Mouse (Mus musculus) yolk sac, embryonic 10.5 days (tissue): Measurements from ENCODE around the gene Stx12.
"Not testable (repeated sequence)": the region's sequence is repeated elsewhere in the genome, so short reads cannot be mapped to it uniquely, and the experiment has no call there.

Source experiments
- DNase-seq: peaks from one replicate; pipeline ENCODE4 v3.0.0-alpha.2; 2017; ENCODE audit warnings: low spot score

Stx12 gene

DNA sequence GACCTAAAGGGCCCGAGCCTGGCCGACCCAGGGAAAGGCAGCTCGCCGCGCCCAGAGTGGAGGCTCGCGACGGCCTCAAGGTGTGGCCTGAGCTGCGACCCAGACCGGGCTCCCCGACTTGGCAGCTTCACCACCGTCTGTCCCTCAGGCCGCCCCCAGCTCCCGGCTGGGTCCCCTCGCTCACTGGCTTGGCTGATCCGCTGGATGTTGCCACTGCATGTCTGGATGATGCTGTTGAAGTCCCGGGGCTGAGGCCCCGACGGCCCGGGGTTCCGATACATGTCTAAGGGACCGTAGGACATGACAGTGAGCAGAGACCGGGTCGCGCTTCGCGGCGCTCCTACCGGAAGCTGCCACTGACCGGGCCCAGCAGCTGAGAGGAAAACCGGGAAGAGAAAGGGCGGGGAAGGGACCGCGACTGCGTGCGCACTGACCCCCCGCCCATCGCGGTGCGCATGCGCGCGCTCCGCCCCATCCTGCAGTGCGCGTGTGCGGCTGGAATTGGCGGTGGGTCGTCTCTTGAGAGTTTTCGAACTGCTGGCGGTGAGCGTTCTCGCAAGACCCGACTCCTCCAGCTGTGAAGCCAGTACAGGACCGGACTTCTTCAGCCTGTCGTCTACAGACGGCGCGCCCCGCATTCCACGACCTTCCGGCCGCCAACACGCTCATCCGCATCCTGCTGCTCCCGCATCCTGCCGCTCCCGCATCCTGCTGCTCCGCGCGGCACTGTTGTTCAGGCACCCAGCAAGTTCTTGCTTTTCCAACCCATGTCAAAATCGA is at the start of gene Stx12:
Gene Stx12 (minus strand): TSS at position 446 of the 780 bp plus-strand sequence.
- DNase-seq = peak; percentile 91

DNA sequence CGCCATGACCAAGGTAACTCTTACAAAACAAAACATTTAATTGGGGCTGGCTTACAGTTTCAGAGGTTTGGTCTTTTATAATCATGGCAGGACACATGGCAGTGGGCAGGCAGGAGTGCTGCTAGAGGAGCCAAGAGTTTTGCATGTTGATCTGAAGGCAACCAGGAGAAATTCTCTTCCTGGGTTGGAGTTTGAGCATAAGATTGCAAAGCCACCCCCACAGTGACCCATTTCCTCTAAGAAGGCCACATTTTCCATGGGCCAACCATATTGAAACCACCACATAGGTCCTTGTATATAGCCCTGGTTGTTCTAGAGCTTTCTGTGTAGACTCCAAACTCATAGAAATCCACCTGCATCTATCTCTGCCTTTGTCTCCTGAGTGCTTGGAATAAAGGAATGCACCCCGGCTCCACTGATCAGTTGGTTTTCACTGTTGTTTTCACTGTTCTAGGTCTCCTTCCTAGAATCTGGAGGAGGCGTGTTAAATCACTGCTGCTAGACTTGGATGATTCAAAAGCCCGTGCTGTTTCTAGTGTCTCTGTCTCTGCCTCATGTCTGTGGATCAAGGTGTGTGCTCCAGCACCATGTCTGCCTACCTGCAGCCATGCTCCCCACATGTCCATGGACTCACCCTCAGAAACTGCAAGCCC is 48.6 kb upstream of the Stx12 start:
- DNase-seq = no peak

DNA sequence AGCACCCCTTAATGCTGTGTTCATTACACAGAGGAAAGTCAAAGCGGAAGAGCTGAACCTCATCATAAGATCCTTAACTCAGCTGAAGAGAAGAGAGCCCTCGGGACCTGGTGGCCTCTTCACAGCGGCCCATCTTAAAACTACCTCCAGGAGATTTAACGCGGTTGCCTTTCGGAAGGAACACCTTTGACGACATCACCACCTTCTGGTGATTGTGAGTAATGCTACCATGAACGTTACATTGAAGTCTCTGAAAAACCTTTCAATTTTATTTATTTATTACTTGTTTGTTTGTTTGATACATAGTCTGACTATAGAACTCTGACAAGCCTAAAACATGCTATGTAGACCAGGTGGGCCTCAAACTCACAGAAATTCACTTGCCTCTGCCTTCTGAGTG is 46.5 kb upstream of the Stx12 start:
- peak; percentile 17 for DNase-seq

DNA sequence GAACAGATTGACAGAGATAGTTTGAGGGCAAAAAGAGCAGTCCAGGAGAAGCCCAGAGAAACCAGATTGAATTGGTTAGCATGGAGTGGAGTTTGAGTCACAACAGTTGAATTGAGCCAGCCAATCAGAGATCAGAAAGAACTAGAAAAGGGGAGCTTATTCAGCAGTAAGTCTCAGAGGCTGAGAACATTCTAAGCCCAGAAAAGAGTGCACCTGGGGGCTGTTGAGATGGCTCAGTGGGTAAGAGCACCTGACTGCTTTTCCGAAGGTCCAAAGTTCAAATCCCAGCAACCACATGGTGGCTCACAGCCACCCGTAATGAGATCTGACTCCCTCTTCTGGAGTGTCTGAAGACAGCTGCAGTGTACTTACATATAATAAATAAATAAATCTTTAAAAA is 42.2 kb upstream of the Stx12 start:
- peak; percentile 51 for DNase-seq

DNA sequence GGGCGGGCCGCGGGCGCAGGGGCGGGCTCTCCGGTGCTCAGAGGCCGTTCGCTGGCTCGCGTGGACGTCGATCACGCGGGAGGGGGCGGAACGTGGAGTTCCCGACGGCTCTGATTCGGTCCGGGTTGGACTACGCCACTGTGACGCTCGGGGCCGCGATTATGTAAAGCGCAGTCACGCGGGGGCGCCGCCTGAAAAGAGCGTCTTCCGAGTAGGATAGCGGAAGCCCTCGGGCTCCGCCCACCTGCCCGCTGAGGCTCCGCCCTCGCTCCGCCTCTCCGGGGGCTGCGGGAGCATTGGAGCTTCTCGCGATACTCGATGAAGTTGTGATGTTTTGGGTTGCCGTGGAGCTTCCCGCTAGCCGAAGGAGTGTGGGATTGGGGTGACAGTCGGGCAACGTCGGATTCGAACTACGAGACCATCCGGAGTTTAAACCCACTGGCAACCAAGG is 38.3 kb upstream of the Stx12 start, which contains the start of gene Fam76a:
Gene Fam76a (minus strand): TSS at position 1 of the 451 bp plus-strand sequence.
- DNase-seq = peak; percentile 99

DNA sequence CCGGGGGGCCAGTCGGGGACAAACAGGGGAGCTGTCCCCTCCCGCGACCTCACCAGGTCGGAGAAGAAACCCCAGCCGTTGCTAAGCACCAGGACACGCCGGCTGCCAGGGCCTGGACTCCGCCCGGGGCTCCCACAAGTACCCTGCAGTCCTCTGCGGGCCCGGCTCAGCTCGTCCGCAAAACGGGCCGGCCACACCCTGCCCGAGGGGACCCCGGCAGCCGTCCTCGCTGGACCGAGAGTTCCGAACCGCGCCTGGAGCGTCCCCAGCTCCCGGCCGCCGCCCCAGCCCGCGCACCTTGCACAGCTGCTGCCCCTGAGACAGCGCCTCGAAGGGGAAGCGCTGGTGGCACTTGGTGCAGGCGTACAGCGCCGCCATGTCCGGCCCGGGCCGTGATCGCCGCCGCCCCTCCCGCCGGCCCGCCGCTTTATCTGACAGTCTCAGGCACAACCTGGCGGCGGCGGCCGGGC is 37.8 kb upstream of the Stx12 start:
- no peak for DNase-seq

DNA sequence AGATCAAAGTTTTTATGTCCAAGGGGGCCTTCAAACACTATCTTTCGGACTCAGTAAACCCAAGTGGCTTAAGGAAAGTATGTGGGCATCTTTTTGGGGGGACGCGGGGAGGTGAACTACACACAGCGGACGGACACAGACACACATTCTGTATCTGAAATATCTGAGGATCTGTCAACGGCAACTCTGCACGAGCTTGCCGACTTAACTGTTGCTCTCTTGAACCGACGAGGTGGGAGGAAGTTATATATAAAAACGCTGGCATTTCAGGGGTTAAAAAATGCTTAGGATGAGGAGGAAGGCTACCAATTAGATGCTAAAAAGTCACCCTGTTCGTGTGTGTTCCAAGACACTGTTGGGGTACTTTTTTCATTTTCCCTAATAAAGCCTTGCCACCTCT is 37.2 kb upstream of the Stx12 start:
- no peak for DNase-seq

DNA sequence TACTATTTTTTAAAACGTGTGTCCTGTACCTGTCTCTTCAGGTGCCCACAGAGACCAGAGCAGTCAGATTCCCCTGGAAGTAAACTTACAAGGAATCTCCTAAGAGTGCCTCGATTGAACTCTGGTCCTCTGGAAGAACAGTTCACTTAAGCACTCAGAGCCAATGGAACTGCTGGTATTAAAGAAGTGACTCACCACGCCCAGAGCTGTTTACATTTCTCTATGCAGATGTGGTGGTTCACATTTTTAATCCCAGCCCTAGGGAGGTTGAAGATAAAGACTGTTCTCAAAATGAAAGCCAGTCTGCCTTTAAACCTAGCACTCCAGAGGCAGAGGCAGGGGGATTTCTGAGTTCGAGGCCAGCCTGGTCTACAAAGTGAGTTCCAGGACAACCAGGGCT is 35.9 kb upstream of the Stx12 start:
- no peak for DNase-seq

DNA sequence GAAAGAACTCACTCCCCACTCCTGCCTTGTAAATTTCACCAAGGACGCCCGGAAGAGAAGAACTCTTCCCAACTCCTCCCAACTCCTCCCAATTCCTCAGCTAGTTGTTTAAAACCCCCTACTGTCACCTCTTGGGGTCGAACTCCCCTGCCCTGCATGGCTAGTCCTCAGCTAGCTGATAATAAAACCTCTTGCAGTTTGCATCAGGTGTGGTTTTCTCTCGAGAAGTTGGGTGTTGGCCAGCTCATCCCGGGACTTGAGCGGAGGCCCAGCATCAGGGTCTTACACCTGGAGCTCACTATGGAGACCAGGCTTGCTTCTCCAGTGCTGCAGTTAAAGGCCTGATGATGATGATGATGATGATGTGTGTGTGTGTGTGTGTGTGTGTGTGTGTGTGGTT is 34.2 kb upstream of the Stx12 start:
- not testable (repeated sequence) for DNase-seq

DNA sequence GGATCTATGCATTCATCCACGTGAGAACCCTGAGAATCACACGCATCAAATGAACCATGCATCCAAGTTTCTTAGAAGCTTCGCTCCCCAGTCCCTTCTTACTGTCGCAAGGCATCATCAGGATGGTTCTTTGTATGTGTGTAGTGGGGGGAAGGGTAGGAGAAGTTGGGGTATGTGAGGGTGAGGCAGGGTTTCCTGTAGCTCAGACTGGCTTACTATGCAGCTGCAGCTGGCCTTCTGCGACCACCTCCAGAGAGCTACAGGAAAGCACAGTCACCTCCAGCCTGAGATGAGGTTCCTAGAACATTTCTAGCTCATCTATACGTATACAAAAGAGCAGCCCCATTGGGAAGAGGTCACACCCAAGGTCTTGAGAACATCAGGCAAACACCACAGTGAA is 27.8 kb upstream of the Stx12 start:
- no peak for DNase-seq

DNA sequence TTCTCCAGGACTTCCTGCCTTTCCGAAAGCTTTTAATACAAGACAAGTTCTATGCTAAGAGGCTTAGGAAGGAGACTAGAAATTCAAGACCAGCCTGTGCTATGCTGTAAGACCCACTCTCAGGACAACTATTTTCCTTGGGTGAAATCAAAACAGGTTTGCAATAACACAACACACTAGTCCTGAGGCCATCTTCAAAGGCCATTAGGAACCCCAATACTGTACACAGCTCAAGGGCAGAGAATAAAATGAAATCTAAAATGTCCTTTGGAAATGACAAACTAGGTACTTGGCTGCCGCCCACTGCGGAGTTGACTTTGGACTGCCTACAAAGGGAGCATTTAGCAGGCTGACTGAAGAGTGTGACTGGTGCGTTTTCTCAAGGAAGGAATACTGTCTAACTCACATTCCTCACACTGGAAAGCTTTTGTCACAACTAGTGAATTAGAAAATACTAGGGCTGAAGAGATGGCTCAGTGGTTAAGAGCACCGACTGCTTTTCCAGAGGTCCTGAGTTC is 21.6 kb upstream of the Stx12 start:
- DNase-seq = no peak

DNA sequence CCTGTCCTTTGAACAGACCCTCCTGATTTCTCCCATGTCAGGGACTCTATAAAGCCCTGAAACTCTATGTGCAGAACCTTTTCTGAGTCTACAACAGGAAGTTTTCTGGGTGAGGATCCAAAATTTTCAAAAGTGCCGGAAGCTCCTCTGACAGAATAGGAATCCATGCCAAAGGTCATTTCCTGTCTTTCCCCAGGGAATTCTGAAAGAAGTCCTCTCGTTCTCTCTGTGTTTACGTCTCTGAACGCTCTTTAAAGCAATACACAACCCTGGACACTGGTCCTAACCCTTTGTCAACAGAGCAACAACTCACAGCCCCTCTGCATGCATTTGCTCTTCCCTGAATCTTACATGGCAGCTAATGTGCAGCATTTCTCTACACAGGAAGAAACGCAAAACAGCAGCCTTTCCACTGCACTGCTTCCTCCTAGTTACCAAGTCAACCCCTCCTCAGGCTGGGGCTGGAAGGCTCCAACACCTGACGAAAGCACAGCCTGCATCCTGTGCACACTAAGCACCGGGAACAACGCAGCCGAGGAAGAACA is 20.5 kb upstream of the Stx12 start:
- no peak for DNase-seq

DNA sequence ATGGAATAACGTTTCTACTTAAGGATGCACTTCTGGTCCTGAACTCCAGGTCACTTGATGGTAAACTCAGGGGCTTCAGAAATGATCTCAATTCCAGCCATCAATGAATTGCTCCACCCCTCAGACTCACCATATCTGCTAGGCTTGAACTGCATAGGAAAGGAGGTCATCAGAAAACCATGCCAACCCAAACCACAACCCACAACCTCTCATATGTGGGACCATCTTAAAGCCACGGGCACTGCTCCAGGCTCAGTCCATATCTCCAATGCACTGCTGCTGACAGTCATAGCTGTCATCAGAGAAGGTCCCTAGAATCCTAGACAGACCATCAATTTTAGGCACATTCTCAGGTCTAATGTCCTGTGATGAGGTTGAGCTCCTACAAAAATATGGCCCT is 19.8 kb upstream of the Stx12 start:
- no peak for DNase-seq

DNA sequence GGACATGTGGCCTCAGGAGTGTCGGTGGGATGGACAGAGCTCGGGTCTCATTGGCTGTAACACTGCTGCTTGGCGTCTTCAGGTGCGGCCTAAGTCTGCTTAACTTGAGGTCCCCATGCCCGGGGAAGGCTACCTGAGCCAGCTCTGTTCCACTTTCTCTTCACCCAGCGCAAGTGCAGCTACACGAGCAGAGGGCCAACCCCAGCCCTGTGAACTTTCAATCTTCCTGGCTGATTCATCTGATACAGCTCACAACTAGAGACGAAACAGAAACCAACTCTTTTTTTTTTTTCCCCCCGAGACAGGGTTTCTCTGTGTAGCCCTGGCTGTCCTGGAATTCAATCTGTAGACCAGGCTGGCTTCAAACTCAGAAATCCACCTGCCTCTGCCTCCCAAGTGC is 13.9 kb upstream of the Stx12 start:
- no peak for DNase-seq

DNA sequence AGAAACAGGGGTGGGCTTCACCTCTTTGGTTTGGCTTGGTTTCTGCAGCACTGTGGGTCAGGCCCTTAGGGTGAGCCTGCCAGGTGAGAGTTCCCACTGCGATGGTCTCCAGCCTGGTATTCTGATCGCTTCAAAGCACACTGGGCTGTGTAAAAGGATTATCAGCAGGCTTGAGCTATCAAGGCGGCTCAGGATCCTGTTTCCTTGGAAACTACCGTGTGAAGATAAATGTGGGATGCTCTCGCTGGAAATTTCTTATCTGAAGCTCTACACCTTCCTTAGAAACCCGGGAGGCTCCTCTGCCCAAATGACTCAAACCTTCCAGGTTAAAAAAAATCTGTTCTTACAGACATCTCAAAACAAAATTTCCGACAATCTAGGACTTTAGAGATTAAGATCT is 10.1 kb upstream of the Stx12 start:
- DNase-seq = no peak

DNA sequence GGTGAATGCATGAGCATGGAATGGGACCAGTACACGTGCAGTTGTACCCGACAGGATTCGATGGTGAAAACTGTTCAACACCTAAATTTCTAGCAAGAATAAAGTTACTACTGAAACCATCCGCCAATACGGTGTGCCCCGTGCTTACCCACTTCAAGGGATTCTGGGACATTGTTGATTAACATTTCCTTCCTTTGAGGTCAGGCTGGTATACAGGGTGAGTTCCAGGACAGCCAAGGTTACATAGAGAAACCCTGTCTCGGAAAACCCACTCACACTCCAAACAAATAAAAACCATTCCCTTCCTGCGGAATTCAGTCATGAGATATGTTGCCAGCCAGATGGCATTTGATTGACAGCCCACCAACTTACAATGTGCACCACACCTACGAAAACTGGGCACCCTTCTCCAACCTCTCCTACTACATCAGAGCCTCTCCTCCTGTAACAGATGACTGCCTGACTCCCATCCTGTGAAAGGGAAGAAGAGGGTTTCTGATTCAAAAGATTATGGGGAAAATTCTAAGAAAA is 600 bp upstream of the Stx12 start:
- no peak for DNase-seq

DNA sequence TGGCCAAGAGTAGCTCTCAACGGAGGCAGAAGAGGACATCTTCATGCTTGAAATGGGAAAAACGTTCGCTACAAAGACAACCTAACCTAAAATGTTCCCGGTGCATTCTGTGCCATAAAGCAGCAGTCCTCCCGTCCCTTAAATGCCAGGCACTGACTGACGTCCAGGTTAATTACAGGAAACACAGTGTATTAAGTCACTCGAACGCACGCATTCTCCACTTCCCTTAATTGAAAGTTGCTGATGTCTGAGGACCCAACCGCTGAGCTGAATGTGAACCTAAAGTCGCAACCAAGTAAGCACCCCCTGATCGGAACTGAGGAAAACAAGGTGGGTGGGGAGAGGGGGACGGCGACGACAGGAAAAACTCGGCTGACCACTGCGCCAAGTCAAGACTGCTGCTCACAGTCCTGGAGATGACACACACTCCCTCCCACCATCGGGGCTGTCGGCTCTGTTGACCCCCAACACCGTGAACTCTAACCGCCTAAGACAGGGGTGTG is 697 bp downstream of the Stx12 start:
- no peak for DNase-seq

DNA sequence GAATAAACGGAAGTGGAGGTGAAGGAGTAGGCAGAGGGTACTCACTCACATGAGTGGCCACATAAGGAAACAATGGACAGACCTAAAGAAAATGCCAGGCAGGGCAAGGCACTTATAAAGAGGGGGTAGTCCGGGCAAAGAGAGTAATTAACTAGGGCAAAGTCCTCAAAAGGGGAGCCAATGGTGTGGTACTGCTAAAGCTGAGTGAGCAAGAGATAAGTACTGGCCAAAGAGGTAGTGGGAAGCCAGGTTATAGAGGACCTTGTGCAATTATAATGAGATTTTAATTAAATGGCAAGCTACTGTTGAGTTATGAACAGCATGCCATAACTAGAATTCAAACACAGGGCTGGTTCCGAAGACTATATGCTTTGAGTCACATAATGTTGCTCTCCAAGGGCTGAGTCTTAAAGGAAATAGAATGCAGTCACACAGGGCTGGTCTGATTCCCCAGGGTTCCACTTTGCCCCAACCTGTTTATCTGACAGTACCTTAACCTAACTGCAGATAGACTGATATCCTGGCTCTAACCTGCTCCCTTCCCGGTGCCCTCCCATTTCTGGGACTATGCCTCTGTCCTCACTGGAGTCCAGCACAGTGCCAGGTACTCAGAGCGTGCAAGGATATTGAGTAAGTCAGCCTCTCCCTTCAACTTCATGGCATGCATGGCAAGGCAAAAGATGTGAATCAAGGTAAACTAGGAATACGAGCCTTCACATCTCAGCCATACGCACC is 9.8 kb downstream of the Stx12 start:
- no peak for DNase-seq

DNA sequence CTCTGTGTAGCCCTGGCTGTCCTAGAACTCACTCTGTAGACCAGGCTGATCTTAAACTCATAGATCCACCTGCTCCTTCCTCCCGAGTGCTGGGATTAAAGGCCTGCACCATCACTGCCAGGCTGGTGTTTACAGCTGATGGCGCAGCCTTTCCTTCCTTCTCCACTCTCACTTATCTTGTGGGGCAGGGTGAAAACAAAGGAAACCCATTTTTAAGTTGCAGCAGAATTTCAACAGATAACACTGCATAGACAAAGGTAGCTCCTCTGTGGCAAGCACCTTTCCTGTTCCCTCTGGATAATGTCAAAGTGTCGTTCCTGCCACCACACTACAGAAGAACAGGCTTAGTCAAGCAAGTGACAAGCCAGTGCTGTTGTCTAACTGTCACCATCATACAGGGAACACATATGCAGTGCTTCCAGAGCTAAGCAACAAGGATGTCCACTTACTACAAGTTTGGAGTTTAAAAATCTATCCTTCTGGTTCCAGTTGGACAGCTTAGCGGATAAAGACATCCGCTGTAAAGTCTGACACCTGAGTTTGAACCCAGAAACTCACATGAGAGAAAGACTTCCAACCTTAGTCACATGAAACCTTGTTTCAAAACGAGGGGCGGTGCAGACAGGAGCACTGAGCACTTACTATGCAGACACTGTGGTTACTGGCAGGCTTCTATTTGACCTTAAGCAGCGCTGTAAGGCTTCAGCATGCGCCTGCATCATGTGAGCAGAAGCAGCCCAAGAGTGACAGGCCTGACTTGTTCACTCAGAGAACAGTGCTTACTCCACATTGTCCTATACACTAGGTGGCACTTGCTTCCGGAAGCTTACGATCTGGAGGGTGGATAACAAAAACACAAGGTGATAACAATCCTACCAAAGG is 10.6 kb downstream of the Stx12 start:
- peak; percentile 49 for DNase-seq

DNA sequence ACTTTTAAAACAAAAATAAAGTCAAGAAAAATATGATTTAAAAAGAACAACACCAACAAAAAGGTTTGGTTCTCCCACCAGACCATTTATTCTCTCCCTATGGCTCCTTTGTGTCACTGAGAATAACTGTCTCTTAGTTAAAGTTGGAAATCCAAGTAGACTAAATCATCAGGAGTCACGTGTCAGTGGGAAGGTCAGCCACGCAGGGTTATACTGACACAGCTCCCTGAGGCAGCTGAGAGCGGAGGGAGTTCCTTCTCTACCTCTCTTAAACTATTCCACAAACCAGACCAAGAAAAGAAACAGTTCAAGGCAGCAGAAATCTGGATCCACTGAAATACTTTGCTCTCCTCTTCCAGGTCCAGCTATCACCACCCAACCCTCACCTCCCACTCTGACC is 13.2 kb downstream of the Stx12 start:
- no peak for DNase-seq

DNA sequence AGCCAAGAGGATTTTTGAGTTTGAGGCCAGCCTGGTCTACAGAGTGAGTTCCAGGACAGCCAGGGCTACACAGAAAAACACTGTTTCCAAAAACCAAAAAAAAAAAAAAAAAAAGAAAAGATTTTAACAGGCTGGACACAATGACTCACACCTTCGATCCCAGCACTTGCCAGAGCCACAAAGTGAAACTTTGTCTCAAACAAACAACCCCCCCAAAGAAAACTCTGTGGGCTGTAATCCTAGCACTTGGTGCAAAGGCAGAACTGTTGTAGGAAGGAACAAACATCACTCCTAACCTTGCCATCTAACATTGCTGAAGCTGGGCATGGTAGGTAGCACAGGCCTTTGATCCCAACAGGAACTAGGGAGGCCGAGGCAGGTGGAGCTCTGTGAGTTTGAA is 19.5 kb downstream of the Stx12 start:
- no peak for DNase-seq
